Mouse (Mus musculus) olfactory bulb, adult 2 months (tissue): Measurements from ENCODE around the gene Fgf22. TPM values are rescaled to one million over a fixed set of nuclear protein-coding genes. Genes with fewer than 3 reads are reported as not detected.

ENCODE experiments used
- H3K27ac ChIP-seq: fragments of 200-500 bp; 2 replicates; pipeline ENCODE4 v1.5.1; 2012; ENCODE audit warnings: low read depth, low read length; ENCODE audit not compliant: insufficient read depth
- H3K4me1 ChIP-seq: fragments of 200-500 bp; 2 replicates; pipeline ENCODE4 v1.6.1; 2012; ENCODE audit warnings: low read length; ENCODE audit not compliant: control insufficient read depth, insufficient read depth
- H3K4me3 ChIP-seq: fragments of 200-500 bp; 2 replicates; pipeline ENCODE4 v1.5.1; 2012; ENCODE audit warnings: mild to moderate bottlenecking, low read depth, low read length, moderate library complexity; ENCODE audit not compliant: insufficient read depth
- CTCF ChIP-seq: fragments of 200-500 bp; IDR thresholded peaks from 2 replicates; pipeline ENCODE4 v1.5.1; 2012; ENCODE audit warnings: low read depth, mild to moderate bottlenecking, low read length, moderate library complexity; ENCODE audit not compliant: insufficient read depth
- POLR2A ChIP-seq: fragments of 200-500 bp; IDR thresholded peaks from 2 replicates; pipeline ENCODE4 v1.6.1; 2012; ENCODE audit warnings: mild to moderate bottlenecking, low read depth, low read length, moderate library complexity; ENCODE audit not compliant: insufficient read depth
- WGBS: fragments of 180-500 bp; shearing (Covaris S2); methylation state at CpG from one replicate; pipeline ENCODE4 v1.1.7; 2018; 5-methylcytosine and 5-hydroxymethylcytosine counted together
- polyA plus RNA-seq: library from polyadenylated mRNA; stranded (reverse); fragments of >200 nt; gene quantifications from 2 replicates; pipeline ENCODE4 v1.2.4, GENCODE M21; 2012; ENCODE audit warnings: low replicate concordance; ENCODE audit not compliant: missing spikeins, insufficient read depth, insufficient read length

Gene Fgf22
- not detected in 2 replicates for polyA plus RNA-seq

DNA sequence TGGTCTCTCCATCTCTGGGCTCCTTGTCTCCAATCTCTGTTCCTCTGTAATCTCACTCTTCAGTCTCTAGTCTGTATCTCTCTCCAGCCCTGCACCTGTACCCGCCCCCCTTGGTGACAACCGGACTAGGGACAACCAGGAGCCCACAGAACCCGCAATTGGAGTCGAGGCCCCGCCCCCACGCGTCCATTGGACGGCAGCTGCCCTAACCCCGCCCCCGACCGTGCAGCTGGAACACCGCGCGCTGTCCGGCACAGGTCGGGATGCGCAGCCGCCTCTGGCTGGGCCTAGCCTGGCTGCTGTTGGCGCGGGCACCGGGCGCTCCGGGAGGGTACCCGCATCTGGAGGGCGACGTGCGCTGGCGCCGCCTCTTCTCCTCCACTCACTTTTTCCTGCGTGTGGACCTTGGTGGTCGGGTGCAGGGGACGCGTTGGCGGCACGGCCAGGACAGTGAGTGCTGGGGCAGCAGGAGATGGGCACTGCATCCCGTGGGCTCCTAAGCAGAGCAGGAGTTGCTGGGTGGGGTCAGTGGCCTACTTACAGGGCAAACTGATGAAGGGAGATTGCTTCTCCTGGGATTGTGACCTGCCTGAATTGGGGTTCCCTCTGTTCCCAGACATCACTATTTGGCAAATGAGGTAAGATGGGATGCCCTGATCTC lies at the start of gene Fgf22:
Gene Fgf22, plus strand, starts transcription at position 221 of the 661 bp plus-strand sequence.
- H3K4me1 ChIP-seq, result peaks cover 6% of the 10 kb centered on the region
- no peak within 1 kb of the TSS for H3K27ac ChIP-seq
- WGBS, result 1% methylated on average over 36 of the region's 36 CpGs
- TF ChIP-seq POLR2A, result no peak
- no peak for TF ChIP-seq CTCF
- peak within 1 kb of the TSS; percentile 53 for H3K4me3 ChIP-seq

DNA sequence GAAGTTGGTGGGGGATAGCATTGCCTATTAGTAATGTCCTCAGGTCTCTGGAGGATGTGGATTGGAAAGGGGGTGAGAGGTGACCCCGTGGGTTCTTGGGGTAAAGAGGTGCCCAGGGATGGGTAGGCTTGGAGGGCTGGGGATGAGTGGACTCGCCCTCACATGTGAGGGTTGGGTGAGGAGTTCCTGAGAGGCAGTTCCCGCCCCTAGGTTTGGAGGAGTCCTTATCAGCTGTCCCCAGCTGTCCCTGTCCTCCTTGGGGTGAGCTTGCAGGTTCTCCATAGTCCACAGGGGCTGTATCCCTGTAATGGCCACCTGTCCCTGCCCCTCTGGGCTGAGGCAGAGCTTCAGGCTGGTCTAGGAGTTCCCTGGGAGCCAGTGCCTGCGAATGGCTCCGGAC lies 48.9 kb upstream of the Fgf22 start:
- no peak for TF ChIP-seq CTCF
- no peak for TF ChIP-seq POLR2A
- 68% methylated on average over 5 of the region's 5 CpGs for WGBS
- Histone ChIP-seq H3K4me3 (peak overlapping the region; percentile 87; the same call in 1 of the 2 replicates), H3K27ac (no peak overlapping the region), H3K4me1 (peaks cover 38% of the 10 kb centered on the region)

DNA sequence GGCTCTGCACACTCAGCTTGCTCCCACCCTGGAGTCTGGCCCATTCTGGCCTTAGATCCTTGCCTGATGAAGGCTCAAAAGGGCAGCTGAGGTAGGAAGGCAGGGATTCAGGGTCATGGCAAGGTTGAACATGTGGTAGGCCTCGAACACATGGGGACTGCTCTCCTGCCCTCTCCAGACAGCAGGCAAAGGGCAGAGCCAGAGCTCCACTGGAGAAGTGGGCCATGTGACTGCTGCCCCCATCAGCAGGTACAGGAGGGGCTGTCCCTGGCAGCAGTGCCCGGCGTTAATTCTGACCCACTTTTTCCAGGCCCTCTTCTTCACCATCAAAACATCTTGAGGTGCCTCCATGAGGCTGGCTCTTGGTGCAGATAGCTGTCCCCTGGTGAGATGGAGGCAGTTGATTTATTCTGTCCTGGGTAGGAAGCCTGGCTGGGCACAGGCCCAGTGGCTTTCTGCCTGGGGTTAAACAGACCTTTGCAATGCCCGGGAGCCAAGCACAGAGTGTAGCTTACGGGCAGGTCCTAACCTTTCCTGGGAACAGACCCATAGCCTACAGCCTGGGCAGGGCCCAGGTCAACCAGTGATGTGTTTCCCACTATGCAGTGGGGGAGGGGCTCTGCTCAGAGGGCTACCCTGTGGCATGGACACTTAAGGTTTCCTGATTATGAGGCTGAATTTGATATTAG lies 48.3 kb upstream of the Fgf22 start:
- H3K4me1 ChIP-seq, result peaks cover 38% of the 10 kb centered on the region
- H3K27ac ChIP-seq, result no peak overlapping the region
- WGBS, result 38% methylated on average over 5 of the region's 5 CpGs
- no peak for TF ChIP-seq POLR2A
- TF ChIP-seq CTCF, result no peak
- peak overlapping the region; percentile 87 for H3K4me3 ChIP-seq

DNA sequence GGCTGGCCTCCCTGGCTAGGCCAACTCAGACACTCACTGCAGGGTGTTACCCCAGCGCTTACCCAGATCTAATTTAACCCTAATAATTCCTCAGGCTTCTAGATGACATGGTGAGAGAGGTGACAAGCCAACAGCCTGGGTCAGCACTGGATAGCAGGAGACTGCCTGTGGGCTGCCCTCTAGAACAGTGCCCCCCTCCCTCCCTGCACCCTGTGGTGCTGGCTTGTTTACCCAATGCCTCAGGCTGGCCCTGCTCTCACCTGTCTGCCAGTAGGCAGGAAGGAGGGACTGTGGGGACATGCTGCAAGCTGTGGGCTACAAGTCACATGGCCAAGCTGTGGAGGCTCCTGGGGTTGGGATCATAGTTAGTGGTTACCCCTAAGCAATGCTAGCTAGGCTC lies 47.7 kb upstream of the Fgf22 start:
- H3K4me3 ChIP-seq, result peak overlapping the region; percentile 87; the same call in 1 of the 2 replicates
- H3K4me1 ChIP-seq, result peaks cover 38% of the 10 kb centered on the region
- TF ChIP-seq CTCF (no peak), POLR2A (no peak)
- 56% methylated on average over 1 of the region's 1 CpGs for WGBS
- H3K27ac ChIP-seq, result peak overlapping the region; percentile 11; the same call in 1 of the 2 replicates

DNA sequence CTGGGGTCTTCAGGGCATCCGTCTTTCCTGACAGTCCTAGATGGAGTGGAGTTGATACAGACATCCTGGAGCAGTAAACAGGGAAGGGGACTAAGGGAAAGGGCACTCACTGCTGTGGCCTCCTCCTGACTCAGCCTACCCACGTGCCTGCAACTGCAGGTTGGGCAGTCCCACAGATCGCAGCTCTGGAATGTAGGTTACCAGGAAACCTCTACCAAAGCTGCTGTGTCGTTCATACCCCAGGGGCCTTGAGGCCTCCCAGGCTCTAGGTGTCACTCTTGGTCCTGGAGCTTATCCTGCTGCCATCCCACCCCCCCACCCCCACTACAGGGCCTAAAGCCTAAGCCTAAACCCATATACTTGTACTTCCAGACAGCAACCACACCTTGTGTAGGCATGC lies 47.1 kb upstream of the Fgf22 start:
- no peak overlapping the region for H3K4me3 ChIP-seq
- H3K4me1 ChIP-seq, result peaks cover 39% of the 10 kb centered on the region
- TF ChIP-seq POLR2A, result no peak
- TF ChIP-seq CTCF, result no peak
- H3K27ac ChIP-seq, result no peak overlapping the region
- WGBS, result 35% methylated on average over 4 of the region's 4 CpGs

DNA sequence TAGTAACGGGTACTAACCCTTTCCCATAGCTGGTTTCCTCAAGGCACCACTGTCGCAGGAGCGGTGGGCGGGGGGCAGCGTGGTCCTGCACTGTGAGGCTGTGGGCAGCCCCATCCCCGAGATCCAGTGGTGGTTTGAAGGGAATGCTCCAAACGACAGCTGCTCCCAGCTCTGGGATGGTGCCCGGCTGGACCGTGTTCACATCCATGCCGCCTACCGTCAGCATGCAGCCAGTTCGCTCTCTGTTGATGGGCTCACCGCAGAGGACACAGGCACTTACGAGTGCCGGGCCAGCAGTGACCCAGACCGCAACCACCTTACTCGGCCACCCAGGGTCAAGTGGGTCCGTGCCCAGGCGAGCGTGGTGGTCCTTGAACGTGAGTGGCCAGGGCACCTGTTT lies 46.2 kb upstream of the Fgf22 start:
- H3K27ac ChIP-seq, result no peak overlapping the region
- 0 out of 2 replicates have a peak overlapping the region, but pooled peaks have one; percentile 1 for H3K4me3 ChIP-seq
- 80% methylated on average over 21 of the region's 21 CpGs for WGBS
- no peak for TF ChIP-seq CTCF
- TF ChIP-seq POLR2A, result no peak
- H3K4me1 ChIP-seq, result peaks cover 40% of the 10 kb centered on the region

DNA sequence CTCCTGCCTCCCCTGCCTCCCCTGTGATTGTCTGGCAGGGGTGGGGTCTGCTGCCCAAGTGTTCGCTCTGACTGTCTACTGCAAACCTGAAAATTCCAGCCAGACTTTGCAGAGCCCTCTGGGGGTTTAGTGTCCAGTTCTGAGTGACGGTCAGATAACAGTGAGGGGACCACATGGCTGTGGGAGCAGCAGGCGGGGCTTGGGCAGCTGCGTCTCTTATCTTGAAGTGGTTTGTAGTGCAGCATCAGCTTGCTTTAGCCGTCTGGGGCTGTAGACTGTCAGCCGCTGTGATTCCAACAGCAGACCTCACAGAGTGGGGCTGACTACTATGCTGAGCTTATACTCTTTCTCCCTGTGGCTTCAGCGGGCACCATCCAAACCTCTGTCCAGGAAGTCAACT lies 45.6 kb upstream of the Fgf22 start:
- whole genome bisulfite sequencing, result 77% methylated on average over 7 of the region's 7 CpGs
- Histone ChIP-seq H3K27ac (no peak overlapping the region), H3K4me3 (no peak overlapping the region), H3K4me1 (peaks cover 40% of the 10 kb centered on the region)
- no peak for TF ChIP-seq CTCF
- no peak for TF ChIP-seq POLR2A

DNA sequence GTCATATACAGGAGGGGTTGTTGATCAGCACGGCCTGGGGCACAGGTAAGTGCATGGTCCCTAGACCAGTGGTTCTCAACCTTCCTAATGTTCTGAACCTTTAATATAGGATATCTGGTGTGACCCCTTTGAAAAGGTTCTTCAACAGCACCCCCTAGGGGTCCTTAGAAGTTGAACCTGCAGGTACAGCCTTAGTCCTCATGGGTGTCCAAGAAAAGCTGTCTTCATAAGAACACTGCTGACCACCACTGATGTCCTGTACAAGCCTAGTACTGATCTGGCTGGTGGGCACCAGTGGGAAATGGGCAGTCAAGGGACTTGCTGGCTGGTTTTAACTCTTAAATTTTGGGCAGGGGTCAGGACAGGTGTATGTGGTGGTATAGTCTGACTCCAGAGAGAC lies 42.8 kb upstream of the Fgf22 start:
- no peak for TF ChIP-seq POLR2A
- TF ChIP-seq CTCF, result no peak
- WGBS, result 85% methylated on average over 1 of the region's 1 CpGs
- Histone ChIP-seq H3K4me3 (no peak overlapping the region), H3K27ac (no peak overlapping the region), H3K4me1 (peaks cover 31% of the 10 kb centered on the region)

DNA sequence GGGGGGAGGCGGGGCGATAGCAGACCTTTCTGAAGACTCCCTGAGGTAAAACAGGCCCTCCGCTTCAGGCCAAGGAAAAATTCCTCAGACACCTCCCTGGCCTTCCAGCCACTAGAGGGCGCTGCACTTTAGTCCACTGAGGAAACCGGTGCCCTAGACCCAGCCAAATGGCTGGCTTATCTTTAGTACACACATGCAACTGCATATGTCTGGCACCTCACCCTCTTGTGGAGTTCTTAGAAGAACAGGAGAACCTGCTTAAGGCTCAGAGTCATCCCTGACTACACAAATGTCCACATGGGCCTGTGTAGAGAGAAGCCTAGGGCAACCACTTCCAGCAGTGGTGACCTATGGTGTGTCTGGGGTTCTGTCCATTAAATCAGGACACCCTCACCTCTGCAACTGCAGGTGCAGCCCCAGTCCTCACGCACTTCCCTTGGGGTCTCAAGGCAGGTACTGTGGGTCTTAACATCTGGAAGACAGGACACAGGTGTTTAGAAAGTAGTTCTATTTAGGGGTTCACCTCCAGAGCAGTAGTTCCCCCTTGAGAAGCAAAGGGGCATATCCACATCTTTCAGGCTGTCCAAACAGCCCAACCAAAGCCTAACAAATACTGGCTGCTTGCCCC lies 42.3 kb upstream of the Fgf22 start:
- no peak for TF ChIP-seq POLR2A
- TF ChIP-seq CTCF, result peak; percentile 39; the same call in 1 of the 2 replicates
- no peak overlapping the region for H3K27ac ChIP-seq
- H3K4me1 ChIP-seq, result peaks cover 25% of the 10 kb centered on the region
- WGBS, result 11% methylated on average over 4 of the region's 6 CpGs
- no peak overlapping the region for H3K4me3 ChIP-seq
